Mouse (Mus musculus) liver, adult 2 months (tissue): ENCODE data around the gene Gm11492. TPM values are rescaled to one million over a fixed set of nuclear protein-coding genes. Genes with fewer than 3 reads are reported as not detected.
A peak's percentile ranks its signal among the peaks of the same experiment; 100 is the strongest.

Experiments used
- DNase-seq: peaks from one replicate; pipeline ENCODE4 v3.0.0-alpha.2; 2011; ENCODE audit warnings: low read depth, low spot score; ENCODE audit errors: extremely low read depth
- H3K27ac ChIP-seq: fragments of 200-500 bp; replicated peaks from 2 replicates; pipeline ENCODE4 v1.5.1; 2012; ENCODE audit warnings: low read depth, mild to moderate bottlenecking, control low read depth, inconsistent platforms, low read length; ENCODE audit not compliant: insufficient read depth
- H3K27me3 ChIP-seq: fragments of 200-500 bp; 2 replicates; pipeline ENCODE4 v1.6.1; 2012; ENCODE audit warnings: mild to moderate bottlenecking, moderate library complexity, low read length, inconsistent platforms; ENCODE audit not compliant: control insufficient read depth, insufficient read depth
- H3K36me3 ChIP-seq: fragments of 200-500 bp; 2 replicates; pipeline ENCODE4 v1.6.1; 2012; ENCODE audit warnings: low read length, inconsistent platforms; ENCODE audit not compliant: control insufficient read depth, insufficient read depth
- H3K4me1 ChIP-seq: fragments of 200-500 bp; 2 replicates; pipeline ENCODE4 v1.6.1; 2011; ENCODE audit warnings: low read length; ENCODE audit not compliant: control insufficient read depth, insufficient read depth
- H3K4me3 ChIP-seq: fragments of 200-500 bp; 2 replicates; pipeline ENCODE4 v1.5.1; 2011; ENCODE audit warnings: low read depth, mild to moderate bottlenecking, control low read depth, low read length, moderate library complexity; ENCODE audit not compliant: insufficient read depth
- H3K79me2 ChIP-seq: fragments of 200-500 bp; 2 replicates; pipeline ENCODE4 v1.6.1; 2012; ENCODE audit warnings: inconsistent platforms, mild to moderate bottlenecking, low read length, moderate library complexity; ENCODE audit not compliant: control insufficient read depth, insufficient read depth
- H3K9ac ChIP-seq: fragments of 200-500 bp; 2 replicates; pipeline ENCODE4 v1.6.1; 2012; ENCODE audit warnings: low read depth, mild to moderate bottlenecking, control low read depth, inconsistent platforms, low read length
- CTCF ChIP-seq: fragments of 200-500 bp; IDR thresholded peaks from 2 replicates; pipeline ENCODE4 v1.5.1; 2011; ENCODE audit warnings: low read depth, low read length, control low read depth
- POLR2A ChIP-seq: fragments of 200-500 bp; IDR thresholded peaks from 2 replicates; pipeline ENCODE4 v1.6.1; 2011; ENCODE audit warnings: low read length, control low read depth; ENCODE audit not compliant: insufficient read depth; ENCODE audit errors: extremely low read depth
- WGBS: fragments of 180-500 bp; shearing (Covaris S2); methylation state at CpG from one replicate; pipeline ENCODE4 v1.1.7; 2018; 5-methylcytosine and 5-hydroxymethylcytosine counted together
- polyA plus RNA-seq: library from polyadenylated mRNA; depleted of rRNA; stranded (reverse); fragments of >200 nt; gene quantifications from 2 replicates; pipeline ENCODE4 v1.2.3, GENCODE M21; 2012
- total RNA-seq: library from RNA; depleted of rRNA; stranded (reverse); fragments of >200 nt; gene quantifications from 2 replicates; pipeline ENCODE4 v1.2.3, GENCODE M21; 2014

Gene Gm11492
- total and polyA plus RNA-seq, 2 experiments: 0.04 TPM; not detected in 1

GRCm38 (mm10) chr11:87592713-87593598 lies 26.5 kb downstream of the Gm11492 start:
- peaks cover 12% of the 10 kb centered on the region; the same call in 1 of the 2 replicates for H3K79me2 ChIP-seq
- peaks cover 9% of the 10 kb centered on the region for H3K36me3 ChIP-seq
- peaks cover 22% of the 10 kb centered on the region for H3K4me1 ChIP-seq
- H3K27me3 ChIP-seq: no peaks in the 10 kb centered on the region
- WGBS: 9% methylated on average over 13 of the region's 13 CpGs
- H3K4me3 ChIP-seq: peak overlapping the region; percentile 71
- DNase-seq: peak; percentile 97
- H3K9ac ChIP-seq: peak overlapping the region; percentile 81
- TF ChIP-seq CTCF: no peak
- 0 out of 2 replicates have a peak, but pooled peaks have one; percentile 14 for TF ChIP-seq POLR2A
- peak overlapping the region; percentile 91 for H3K27ac ChIP-seq

- WGBS: 4% methylated on average over 34 of the region's 37 CpGs
- Histone ChIP-seq H3K4me3 (peak overlapping the region; percentile 62), H3K27ac (peak overlapping the region; percentile 9), H3K27me3 (no peaks in the 10 kb centered on the region), H3K36me3 (peaks cover 26% of the 10 kb centered on the region), H3K4me1 (peaks cover 14% of the 10 kb centered on the region), H3K79me2 (peaks cover 12% of the 10 kb centered on the region; the same call in 1 of the 2 replicates), H3K9ac (peak overlapping the region; percentile 59)
- TF ChIP-seq CTCF (no peak), POLR2A (no peak)
- peak; percentile 77 for DNase-seq
Observed at GRCm38 (mm10) chr11:87595327-87595841, 28.9 kb downstream of the Gm11492 start.

- WGBS: 67% methylated on average over 7 of the region's 7 CpGs
- TF ChIP-seq CTCF: no peak
- peak overlapping the region; percentile 62 for H3K4me3 ChIP-seq
- H3K36me3 ChIP-seq: peaks cover 32% of the 10 kb centered on the region
- H3K27ac ChIP-seq: no peak overlapping the region; the same call in 1 of the 2 replicates
- H3K4me1 ChIP-seq: peaks cover 14% of the 10 kb centered on the region
- H3K27me3 ChIP-seq: no peaks in the 10 kb centered on the region
- peak overlapping the region; percentile 59 for H3K9ac ChIP-seq
- no peak for DNase-seq
- peaks cover 11% of the 10 kb centered on the region; the same call in 1 of the 2 replicates for H3K79me2 ChIP-seq
Observed at GRCm38 (mm10) chr11:87595976-87596375, 29.5 kb downstream of the Gm11492 start.

- Histone ChIP-seq H3K4me3 (no peak overlapping the region), H3K36me3 (peaks cover 36% of the 10 kb centered on the region), H3K9ac (no peak overlapping the region)
Observed at GRCm38 (mm10) chr11:87596492-87596891, 30.0 kb downstream of the Gm11492 start.

GRCm38 (mm10) chr11:87597061-87597460 lies 30.6 kb downstream of the Gm11492 start:
- peaks cover 42% of the 10 kb centered on the region for H3K36me3 ChIP-seq
- no peak for DNase-seq
- peaks cover 14% of the 10 kb centered on the region for H3K4me1 ChIP-seq
- TF ChIP-seq CTCF (no peak), POLR2A (no peak)
- H3K4me3 ChIP-seq: no peak overlapping the region
- H3K9ac ChIP-seq: no peak overlapping the region
- H3K27ac ChIP-seq: no peak overlapping the region
- peaks cover 9% of the 10 kb centered on the region; the same call in 1 of the 2 replicates for H3K79me2 ChIP-seq
- no peaks in the 10 kb centered on the region for H3K27me3 ChIP-seq

More at GRCm38 (mm10) chr11:87596492-87596891, 30.0 kb downstream of the Gm11492 start:
- H3K4me1 ChIP-seq: peaks cover 14% of the 10 kb centered on the region
- H3K27ac ChIP-seq: no peak overlapping the region
- no peak for DNase-seq
- 88% methylated on average over 2 of the region's 2 CpGs for WGBS
- TF ChIP-seq POLR2A (no peak), CTCF (no peak)
- peaks cover 9% of the 10 kb centered on the region; the same call in 1 of the 2 replicates for H3K79me2 ChIP-seq
- no peaks in the 10 kb centered on the region for H3K27me3 ChIP-seq
